Mouse (Mus musculus): ENCODE results near the gene Ern1. TPM values are rescaled to one million over a fixed set of nuclear protein-coding genes. Genes with fewer than 3 reads are reported as not detected.
"Not testable (repeated sequence)": the region's sequence is repeated elsewhere in the genome, so short reads cannot be mapped to it uniquely, and the experiment has no call there.

The Ern1 gene
- polyA plus RNA-seq, 1 experiment from 2014 or later: 3.8 TPM

DNA sequence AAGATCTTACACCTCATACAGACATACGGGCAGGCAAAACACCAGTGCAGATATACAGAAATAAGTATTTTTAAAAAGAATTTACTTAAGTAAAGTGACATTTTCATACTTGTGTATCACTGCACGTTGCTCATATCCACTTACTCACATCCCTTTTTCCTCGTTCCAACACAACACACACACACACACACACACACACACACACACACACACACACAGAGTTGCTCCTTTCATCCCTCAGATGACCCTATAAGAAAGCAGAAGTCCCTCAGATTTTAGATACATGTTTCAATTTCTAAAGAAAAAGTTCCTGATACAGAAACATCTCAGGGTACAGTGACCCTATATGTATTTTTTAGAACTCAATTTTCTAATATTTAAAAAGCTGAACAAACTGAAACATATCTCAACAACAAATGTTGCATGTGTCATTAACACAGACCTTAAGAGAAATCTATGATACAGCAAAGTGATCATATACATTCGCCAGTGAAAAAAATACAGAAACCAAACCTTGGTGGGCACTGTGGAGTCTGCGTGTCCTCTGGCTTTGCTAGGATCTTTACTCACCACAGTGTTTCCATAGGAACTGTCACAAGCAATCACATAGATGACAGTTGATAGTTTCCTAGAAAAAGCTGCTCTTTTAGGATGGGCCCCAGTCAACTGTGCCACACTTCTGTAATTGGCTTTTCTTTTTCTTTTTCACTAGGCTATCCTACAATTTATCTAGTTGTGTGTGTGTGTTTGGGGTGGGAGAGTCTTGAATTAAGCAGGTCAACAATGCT is 26.3 kb downstream of the Ern1 start:
- no peaks in the 10 kb centered on the region for H3K27me3 ChIP-seq
- H3K9me3 ChIP-seq (replicated peaks): no peaks in the 10 kb centered on the region
- H3K9ac ChIP-seq: no peak overlapping the region
- H3K4me2 ChIP-seq: no peak overlapping the region
- no peak overlapping the region for H3K27ac ChIP-seq
- 82% methylated on average over 5 of the region's 5 CpGs for WGBS
- ATAC-seq (replicated peaks; ENCODE audit: insufficient number of reproducible peaks, insufficient read depth, low FRiP score, low read depth): no peak
- H3K4me3 ChIP-seq: no peak overlapping the region
- peaks cover 15% of the 10 kb centered on the region for H3K4me1 ChIP-seq (replicated peaks)
- H3K36me3 ChIP-seq: no peaks in the 10 kb centered on the region

DNA sequence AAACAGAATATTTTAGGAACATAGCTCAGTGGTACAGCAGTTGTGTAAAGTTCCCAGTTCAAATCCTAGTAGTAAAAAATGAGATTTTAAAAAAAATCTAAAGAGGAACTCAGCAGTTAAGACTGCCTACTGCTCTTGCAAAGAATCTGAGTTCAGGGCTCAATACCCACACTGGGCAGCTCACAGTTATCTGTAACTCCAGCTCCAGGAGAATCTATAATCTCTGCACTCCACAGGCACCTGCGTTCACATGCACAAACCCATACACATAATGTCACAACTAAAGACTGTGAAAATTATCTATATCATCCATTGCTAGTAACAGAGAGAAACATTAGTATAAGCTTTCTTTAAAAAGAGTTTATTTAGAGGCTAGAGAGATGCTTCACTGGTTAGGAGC is 27.0 kb downstream of the Ern1 start:
- Histone ChIP-seq H3K4me1 (replicated peaks) (peaks cover 15% of the 10 kb centered on the region), H3K9me3 (replicated peaks) (no peaks in the 10 kb centered on the region), H3K27me3 (no peaks in the 10 kb centered on the region), H3K9ac (no peak overlapping the region), H3K4me3 (no peak overlapping the region), H3K27ac (no peak overlapping the region), H3K4me2 (no peak overlapping the region), H3K36me3 (no peaks in the 10 kb centered on the region)
- WGBS: 90% methylated on average over 1 of the region's 1 CpGs
- no peak for ATAC-seq (replicated peaks; ENCODE audit: insufficient number of reproducible peaks, insufficient read depth, low FRiP score, low read depth)

DNA sequence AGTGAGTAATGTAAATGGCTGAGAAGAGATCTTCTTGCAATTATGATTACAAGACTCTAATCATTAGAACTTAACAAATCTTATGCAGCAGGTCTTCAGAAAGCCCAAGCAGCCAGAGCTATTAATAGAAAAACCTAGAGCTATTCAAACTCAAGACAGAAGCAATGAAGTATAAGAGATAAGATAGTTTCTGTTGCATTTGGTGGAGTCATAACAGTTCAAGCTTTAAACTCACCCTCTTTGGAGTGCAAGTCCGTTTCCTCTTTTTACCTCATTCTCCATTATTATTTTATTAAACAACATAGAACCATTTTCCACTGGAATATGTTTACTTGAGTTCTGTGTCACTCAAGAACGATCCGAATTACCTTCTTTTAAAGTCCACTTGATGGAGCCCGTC is 29.1 kb downstream of the Ern1 start:
- no peaks in the 10 kb centered on the region for H3K9me3 ChIP-seq (replicated peaks)
- WGBS: 75% methylated on average over 4 of the region's 4 CpGs
- no peaks in the 10 kb centered on the region for H3K36me3 ChIP-seq
- no peak overlapping the region for H3K4me3 ChIP-seq
- no peak overlapping the region for H3K4me2 ChIP-seq
- H3K27ac ChIP-seq: no peak overlapping the region
- H3K27me3 ChIP-seq: no peaks in the 10 kb centered on the region
- H3K4me1 ChIP-seq (replicated peaks): peaks cover 15% of the 10 kb centered on the region
- H3K9ac ChIP-seq: no peak overlapping the region
- ATAC-seq (replicated peaks; ENCODE audit: insufficient number of reproducible peaks, insufficient read depth, low FRiP score, low read depth): no peak

DNA sequence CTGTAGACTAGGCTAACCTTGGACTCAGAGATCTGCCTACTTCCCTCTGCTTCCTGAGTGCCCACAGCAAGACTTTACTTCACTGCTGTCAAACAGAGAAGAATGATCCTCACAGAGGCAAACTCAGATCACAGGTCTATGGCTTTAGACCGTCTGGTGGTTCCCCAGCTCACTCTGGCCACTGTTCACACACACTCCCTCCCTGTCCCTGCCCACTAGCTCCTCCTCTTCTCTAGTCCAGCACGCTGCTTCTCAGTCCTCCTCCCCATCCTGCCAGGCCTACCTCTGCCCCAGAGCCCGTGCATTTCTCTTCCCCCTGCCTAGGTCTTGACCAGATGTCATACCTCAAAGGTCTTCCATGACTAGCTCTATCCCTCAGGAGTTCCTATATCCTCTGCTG is 44.0 kb downstream of the Ern1 start:
- H3K27ac ChIP-seq: no peak overlapping the region
- no peaks in the 10 kb centered on the region for H3K36me3 ChIP-seq
- H3K27me3 ChIP-seq: no peaks in the 10 kb centered on the region
- no peak overlapping the region for H3K4me3 ChIP-seq
- 39% methylated on average over 3 of the region's 3 CpGs for WGBS
- no peaks in the 10 kb centered on the region for H3K9me3 ChIP-seq (replicated peaks)
- no peak overlapping the region for H3K4me2 ChIP-seq
- H3K9ac ChIP-seq: no peak overlapping the region
- H3K4me1 ChIP-seq (replicated peaks): peaks cover 4% of the 10 kb centered on the region; the same call in 1 of the 2 replicates
- no peak; the same call in 1 of the 2 replicates for ATAC-seq (replicated peaks; ENCODE audit: insufficient number of reproducible peaks, insufficient read depth, low FRiP score, low read depth)

DNA sequence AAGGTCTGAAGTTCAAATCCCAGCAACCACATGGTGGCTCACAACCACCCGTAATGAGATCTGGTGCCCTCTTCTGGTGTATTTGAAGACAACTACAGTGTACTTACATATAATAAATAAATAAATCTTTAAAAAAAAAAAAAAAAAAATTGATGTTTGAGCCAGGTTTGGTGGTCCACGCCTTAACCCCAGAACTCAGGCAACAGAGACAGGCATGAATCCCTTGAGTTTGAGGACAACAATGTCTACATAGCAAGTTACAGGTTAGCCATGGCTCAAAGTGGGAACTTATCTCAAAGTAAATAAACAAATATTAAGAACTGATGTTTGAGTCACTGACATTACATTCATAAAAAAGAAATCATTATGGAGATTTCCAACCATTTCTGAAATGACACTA is 45.1 kb downstream of the Ern1 start:
- H3K4me1 ChIP-seq (replicated peaks); H3K27ac ChIP-seq; H3K4me3 ChIP-seq; H3K9ac ChIP-seq; ATAC-seq (replicated peaks; ENCODE audit: insufficient number of reproducible peaks, insufficient read depth, low FRiP score, low read depth); H3K9me3 ChIP-seq (replicated peaks); H3K4me2 ChIP-seq; H3K27me3 ChIP-seq; H3K36me3 ChIP-seq: not testable (repeated sequence)
- WGBS: 89% methylated on average over 2 of the region's 2 CpGs

DNA sequence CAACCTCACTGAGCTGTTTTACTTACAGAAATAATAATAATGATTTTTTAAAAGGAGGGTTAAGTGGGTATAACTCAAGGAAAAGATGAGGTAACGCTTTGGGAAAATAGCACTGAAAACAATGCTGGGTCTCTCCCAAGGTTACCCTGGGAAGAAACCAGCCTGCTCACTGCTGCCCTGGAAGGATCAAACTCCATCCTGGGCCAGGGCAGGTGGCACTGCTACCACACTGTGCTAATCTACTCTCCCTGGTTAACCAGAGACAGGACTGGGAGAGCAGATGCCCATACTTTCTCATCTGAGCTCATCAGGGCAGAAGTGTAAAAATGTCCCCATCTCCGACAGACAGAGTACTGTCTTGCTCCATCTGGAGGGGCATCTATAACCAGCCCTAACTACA is 47.3 kb downstream of the Ern1 start:
- Histone ChIP-seq H3K36me3 (no peaks in the 10 kb centered on the region), H3K4me1 (replicated peaks) (peaks cover 6% of the 10 kb centered on the region; the same call in 1 of the 2 replicates), H3K4me3 (no peak overlapping the region), H3K9me3 (replicated peaks) (no peaks in the 10 kb centered on the region), H3K9ac (no peak overlapping the region), H3K27me3 (no peaks in the 10 kb centered on the region), H3K27ac (no peak overlapping the region), H3K4me2 (no peak overlapping the region)
- 89% methylated on average over 2 of the region's 2 CpGs for WGBS
- ATAC-seq (replicated peaks; ENCODE audit: insufficient number of reproducible peaks, insufficient read depth, low FRiP score, low read depth): no peak

DNA sequence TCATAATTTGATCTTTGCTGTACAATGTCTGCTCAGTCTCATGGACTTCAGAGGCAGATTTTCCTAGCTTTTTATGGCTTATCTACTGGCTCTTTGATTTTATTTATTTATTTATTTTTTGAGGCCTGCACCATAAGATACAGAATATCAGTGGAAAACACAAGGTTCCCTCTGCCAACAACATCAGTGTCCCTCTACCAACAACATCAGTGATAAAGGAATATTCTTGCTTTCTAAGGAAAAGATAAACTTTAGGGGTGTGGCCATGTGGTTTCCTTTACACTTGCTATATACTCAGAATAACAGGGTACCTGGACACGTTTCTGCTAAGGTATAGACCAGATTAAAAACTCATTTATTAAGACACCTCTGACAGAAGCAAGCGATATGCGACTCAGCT is 48.3 kb downstream of the Ern1 start:
- Histone ChIP-seq H3K36me3 (no peaks in the 10 kb centered on the region), H3K27me3 (no peaks in the 10 kb centered on the region), H3K27ac (no peak overlapping the region; the same call in 1 of the 2 replicates), H3K9ac (no peak overlapping the region), H3K9me3 (replicated peaks) (no peaks in the 10 kb centered on the region), H3K4me1 (replicated peaks) (peaks cover 6% of the 10 kb centered on the region; the same call in 1 of the 2 replicates), H3K4me2 (no peak overlapping the region), H3K4me3 (no peak overlapping the region)
- WGBS: 67% methylated on average over 3 of the region's 3 CpGs
- no peak for ATAC-seq (replicated peaks; ENCODE audit: insufficient number of reproducible peaks, insufficient read depth, low FRiP score, low read depth)

DNA sequence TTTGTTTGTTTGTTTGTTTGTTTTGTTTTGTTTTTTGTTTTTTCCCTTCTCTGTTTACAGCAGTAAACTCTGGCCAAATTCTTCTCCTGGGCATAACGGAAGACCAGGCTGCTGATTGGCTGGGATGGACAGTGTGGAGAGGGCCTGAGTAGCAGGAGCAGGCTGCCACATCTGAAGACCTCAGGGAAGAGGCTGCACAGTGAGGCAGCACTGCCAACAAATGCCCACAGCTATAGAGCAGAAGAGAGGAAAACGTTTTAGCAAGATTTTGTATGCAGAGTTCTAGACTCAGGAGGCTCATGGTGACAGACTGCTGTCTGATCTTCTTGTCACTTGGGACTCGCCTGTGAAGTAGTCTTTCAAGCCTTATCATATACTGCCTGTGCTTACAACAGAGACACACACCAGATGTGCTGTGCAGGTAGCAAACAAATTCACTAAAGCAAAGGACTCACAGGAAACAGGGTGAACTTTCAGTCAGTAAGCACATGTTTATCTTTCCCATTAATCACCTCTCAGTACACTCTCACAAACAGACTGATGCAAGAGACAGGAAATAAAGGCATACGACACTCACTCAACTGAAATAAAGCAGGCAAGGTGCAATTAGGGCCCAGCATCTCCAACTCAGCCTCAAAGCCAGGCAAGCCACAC is 49.0 kb downstream of the Ern1 start:
- Histone ChIP-seq H3K27ac (no peak overlapping the region; the same call in 1 of the 2 replicates), H3K9ac (no peak overlapping the region), H3K4me2 (no peak overlapping the region), H3K9me3 (replicated peaks) (no peaks in the 10 kb centered on the region), H3K4me3 (no peak overlapping the region), H3K4me1 (replicated peaks) (peaks cover 6% of the 10 kb centered on the region; the same call in 1 of the 2 replicates), H3K27me3 (no peaks in the 10 kb centered on the region), H3K36me3 (no peaks in the 10 kb centered on the region)
- WGBS: 30% methylated on average over 4 of the region's 4 CpGs
- no peak for ATAC-seq (replicated peaks; ENCODE audit: insufficient number of reproducible peaks, insufficient read depth, low FRiP score, low read depth)

DNA sequence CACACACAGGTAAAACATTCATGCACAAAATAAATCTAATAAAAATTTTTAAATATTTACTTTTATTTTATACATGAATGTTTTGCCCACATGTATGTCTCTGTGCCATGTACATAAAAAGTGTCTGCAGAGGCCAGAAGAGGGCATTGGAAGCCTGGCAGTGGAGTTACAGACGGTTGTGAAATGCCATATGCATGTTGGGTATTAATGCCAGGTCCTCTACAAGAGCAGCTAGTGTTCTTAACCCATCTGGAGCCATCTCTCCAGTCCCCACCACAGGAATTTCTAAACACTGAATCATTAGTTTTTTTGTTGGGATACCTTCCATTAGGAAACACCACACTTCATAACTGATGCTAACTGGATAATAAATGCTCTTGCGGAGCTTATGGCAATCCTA is 50.1 kb downstream of the Ern1 start:
- ATAC-seq (replicated peaks; ENCODE audit: insufficient number of reproducible peaks, insufficient read depth, low FRiP score, low read depth): no peak
- Histone ChIP-seq H3K9ac (no peak overlapping the region), H3K4me2 (no peak overlapping the region), H3K4me3 (no peak overlapping the region), H3K9me3 (replicated peaks) (no peaks in the 10 kb centered on the region), H3K36me3 (no peaks in the 10 kb centered on the region), H3K27ac (no peak overlapping the region), H3K27me3 (no peaks in the 10 kb centered on the region), H3K4me1 (replicated peaks) (peaks cover 6% of the 10 kb centered on the region; the same call in 1 of the 2 replicates)
- 88% methylated on average over 2 of the region's 2 CpGs for WGBS

DNA sequence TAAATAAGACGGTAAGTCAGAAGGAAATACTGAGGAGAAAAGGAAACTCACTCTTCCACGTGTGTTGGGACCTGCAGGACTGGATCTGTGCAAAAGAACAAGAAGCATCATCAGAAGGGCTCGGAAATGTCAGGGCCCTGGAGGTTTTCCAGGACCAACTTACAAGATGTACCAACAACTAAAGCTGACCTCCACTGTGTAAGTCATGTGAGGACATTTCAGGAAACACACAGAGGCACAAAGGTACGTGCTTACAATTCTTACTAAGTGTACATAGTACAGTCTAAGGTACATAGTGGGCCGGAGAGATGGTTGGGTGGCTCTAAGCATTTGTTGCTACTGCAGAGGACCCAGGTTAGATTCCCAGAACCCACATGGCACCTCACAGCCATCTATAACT is 50.6 kb downstream of the Ern1 start:
- H3K27me3 ChIP-seq: no peaks in the 10 kb centered on the region
- no peaks in the 10 kb centered on the region for H3K36me3 ChIP-seq
- no peak overlapping the region for H3K9ac ChIP-seq
- no peak overlapping the region for H3K4me3 ChIP-seq
- ATAC-seq (replicated peaks; ENCODE audit: insufficient number of reproducible peaks, insufficient read depth, low FRiP score, low read depth): no peak
- peaks cover 6% of the 10 kb centered on the region; the same call in 1 of the 2 replicates for H3K4me1 ChIP-seq (replicated peaks)
- no peak overlapping the region for H3K27ac ChIP-seq
- 80% methylated on average over 5 of the region's 5 CpGs for WGBS
- H3K4me2 ChIP-seq: no peak overlapping the region
- H3K9me3 ChIP-seq (replicated peaks): no peaks in the 10 kb centered on the region

DNA sequence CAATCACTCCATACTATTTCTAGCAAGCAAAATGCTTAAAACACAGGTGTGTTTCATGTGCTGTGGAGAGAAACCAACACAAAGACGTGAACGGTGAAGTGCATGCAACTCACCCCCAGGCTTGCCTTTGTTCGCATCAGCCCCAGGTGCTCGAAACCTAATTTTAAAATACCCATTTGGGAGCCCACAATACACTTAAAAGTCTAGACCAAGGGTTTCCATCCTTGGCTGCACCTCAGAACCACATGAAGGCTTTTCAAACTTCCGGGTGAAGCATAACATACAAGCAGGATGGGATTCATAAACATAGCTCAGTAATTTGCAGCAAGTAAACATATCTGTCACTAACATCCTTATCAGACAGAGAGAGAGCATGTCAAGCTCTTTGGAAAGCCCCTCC is 57.3 kb downstream of the Ern1 start:
- 85% methylated on average over 5 of the region's 5 CpGs for WGBS
- Histone ChIP-seq H3K27me3 (no peaks in the 10 kb centered on the region), H3K4me1 (replicated peaks) (0 out of 2 replicates have a peak, but pooled peaks cover 3% of the 10 kb centered on the region), H3K4me3 (no peak overlapping the region), H3K4me2 (no peak overlapping the region), H3K27ac (no peak overlapping the region), H3K9me3 (replicated peaks) (no peaks in the 10 kb centered on the region), H3K36me3 (0 out of 2 replicates have a peak, but pooled peaks cover 4% of the 10 kb centered on the region), H3K9ac (no peak overlapping the region)
- ATAC-seq (replicated peaks; ENCODE audit: insufficient number of reproducible peaks, insufficient read depth, low FRiP score, low read depth): no peak

All from heart, embryonic 15.5 days (tissue).